Mouse (Mus musculus): ENCODE data around the gene Golm1. TPM values are rescaled to one million over a fixed set of nuclear protein-coding genes. Genes with fewer than 3 reads are reported as not detected.

Golm1 gene
- polyA plus RNA-seq, 1 experiment from 2014 or later: 290 TPM

- ChIA-PET CTCF (no interaction called here), POLR2A (interaction anchor here (1.0 kb wide), 1 partner anchor 26 kb away, joined by 3 read pairs; no protein-coding TSS in a partner anchor)
- no peaks in the 10 kb centered on the region for H3K27me3 ChIP-seq
- ATAC-seq (no peak), DNase-seq (ENCODE audit: low read depth, low spot score) (no peak)
- TF ChIP-seq CTCF (IDR thresholded peaks at IDR 0.05): no peak
- in situ Hi-C loops (cut with MboI; ENCODE audit: low pct_unique_long_range_greater_than_20kb): no loop called here
Observed at GRCm38 (mm10) chr13:59661966-59662365, 13.6 kb downstream of the Golm1 start.

GRCm38 (mm10) chr13:59661387-59661786 is 14.2 kb downstream of the Golm1 start:
- CTCF ChIA-PET: no interaction called here
- ATAC-seq: no peak
- in situ Hi-C loops (cut with MboI; ENCODE audit: low pct_unique_long_range_greater_than_20kb): no loop called here
- H3K27me3 ChIP-seq: no peaks in the 10 kb centered on the region
- TF ChIP-seq CTCF (IDR thresholded peaks at IDR 0.05): no peak
- DNase-seq (ENCODE audit: low read depth, low spot score): no peak
- POLR2A ChIA-PET: interaction anchor here (1.0 kb wide), 1 partner anchor 25 kb away, joined by 3 read pairs; no protein-coding TSS in a partner anchor

GRCm38 (mm10) chr13:59660371-59660770 is 15.2 kb downstream of the Golm1 start:
- no peak for TF ChIP-seq CTCF (IDR thresholded peaks at IDR 0.05)
- in situ Hi-C loops (cut with MboI; ENCODE audit: low pct_unique_long_range_greater_than_20kb): no loop called here
- ChIA-PET POLR2A (no interaction called here), CTCF (no interaction called here)
- no peaks in the 10 kb centered on the region for H3K27me3 ChIP-seq
- no peak for DNase-seq (ENCODE audit: low read depth, low spot score)
- no peak for ATAC-seq

GRCm38 (mm10) chr13:59657781-59658180 is 17.8 kb downstream of the Golm1 start:
- DNase-seq (ENCODE audit: low read depth, low spot score) (no peak), ATAC-seq (no peak)
- TF ChIP-seq CTCF (IDR thresholded peaks at IDR 0.05): no peak
- in situ Hi-C loops (cut with MboI; ENCODE audit: low pct_unique_long_range_greater_than_20kb): no loop called here
- CTCF ChIA-PET: no interaction called here
- H3K27me3 ChIP-seq: no peaks in the 10 kb centered on the region
- POLR2A ChIA-PET: no interaction called here

- H3K27me3 ChIP-seq: no peaks in the 10 kb centered on the region
- no peak for TF ChIP-seq CTCF (IDR thresholded peaks at IDR 0.05)
- POLR2A ChIA-PET: no interaction called here
- in situ Hi-C loops (cut with MboI; ENCODE audit: low pct_unique_long_range_greater_than_20kb): no loop called here
- ATAC-seq: peak; percentile 17
- no peak for DNase-seq (ENCODE audit: low read depth, low spot score)
- CTCF ChIA-PET: interaction anchor here (1.0 kb wide), 1 partner anchor 13 kb away, joined by 3 read pairs; no protein-coding TSS in a partner anchor
Observed at GRCm38 (mm10) chr13:59656975-59657388, 18.6 kb downstream of the Golm1 start.

GRCm38 (mm10) chr13:59656316-59656832 is 19.2 kb downstream of the Golm1 start:
- ChIA-PET CTCF (interaction anchor here (1.0 kb wide), 1 partner anchor 13 kb away, joined by 3 read pairs; no protein-coding TSS in a partner anchor), POLR2A (interaction anchor here (0.5 kb wide), 1 partner anchor 18 kb away, joined by 3 read pairs; no protein-coding TSS in a partner anchor)
- in situ Hi-C loops (cut with MboI; ENCODE audit: low pct_unique_long_range_greater_than_20kb): no loop called here
- no peaks in the 10 kb centered on the region for H3K27me3 ChIP-seq
- ATAC-seq: peak; percentile 31
- TF ChIP-seq CTCF (IDR thresholded peaks at IDR 0.05): no peak
- DNase-seq (ENCODE audit: low read depth, low spot score): no peak

GRCm38 (mm10) chr13:59655718-59656315 is 19.8 kb downstream of the Golm1 start:
- DNase-seq (ENCODE audit: low read depth, low spot score): no peak
- H3K27me3 ChIP-seq: no peaks in the 10 kb centered on the region
- in situ Hi-C loops (cut with MboI; ENCODE audit: low pct_unique_long_range_greater_than_20kb): no loop called here
- no peak for ATAC-seq
- CTCF ChIA-PET: no interaction called here
- POLR2A ChIA-PET: interaction anchor here (0.5 kb wide), 1 partner anchor 18 kb away, joined by 3 read pairs; no protein-coding TSS in a partner anchor
- TF ChIP-seq CTCF (IDR thresholded peaks at IDR 0.05): no peak

- CTCF ChIA-PET: interaction anchor here (1.2 kb wide), 1 partner anchor 9 kb away, joined by 3 read pairs; no protein-coding TSS in a partner anchor
- POLR2A ChIA-PET: no interaction called here
- H3K27me3 ChIP-seq: no peaks in the 10 kb centered on the region
- in situ Hi-C loops (cut with MboI; ENCODE audit: low pct_unique_long_range_greater_than_20kb): no loop called here
- ATAC-seq (no peak), DNase-seq (ENCODE audit: low read depth, low spot score) (no peak)
- no peak for TF ChIP-seq CTCF (IDR thresholded peaks at IDR 0.05)
Observed at GRCm38 (mm10) chr13:59654465-59654864, 21.1 kb downstream of the Golm1 start.

- ATAC-seq (no peak), DNase-seq (ENCODE audit: low read depth, low spot score) (no peak)
- ChIA-PET POLR2A (no interaction called here), CTCF (no interaction called here)
- in situ Hi-C loops (cut with MboI; ENCODE audit: low pct_unique_long_range_greater_than_20kb): no loop called here
- H3K27me3 ChIP-seq: no peaks in the 10 kb centered on the region
- no peak for TF ChIP-seq CTCF (IDR thresholded peaks at IDR 0.05)
Observed at GRCm38 (mm10) chr13:59653136-59653535, 22.5 kb downstream of the Golm1 start.

- ChIA-PET CTCF (no interaction called here), POLR2A (no interaction called here)
- no peak for DNase-seq (ENCODE audit: low read depth, low spot score)
- H3K27me3 ChIP-seq: no peaks in the 10 kb centered on the region
- in situ Hi-C loops (cut with MboI; ENCODE audit: low pct_unique_long_range_greater_than_20kb): no loop called here
- TF ChIP-seq CTCF (IDR thresholded peaks at IDR 0.05): no peak
- ATAC-seq: no peak
Observed at GRCm38 (mm10) chr13:59652651-59653050, 23.0 kb downstream of the Golm1 start.

GRCm38 (mm10) chr13:59649781-59650180 is 25.8 kb downstream of the Golm1 start:
- DNase-seq (ENCODE audit: low read depth, low spot score) (no peak), ATAC-seq (no peak)
- in situ Hi-C loops (cut with MboI; ENCODE audit: low pct_unique_long_range_greater_than_20kb): no loop called here
- TF ChIP-seq CTCF (IDR thresholded peaks at IDR 0.05): no peak
- H3K27me3 ChIP-seq: no peaks in the 10 kb centered on the region
- POLR2A ChIA-PET: no interaction called here
- CTCF ChIA-PET: no interaction called here

Data from Patski (cell line).